Mouse (Mus musculus) CD4-positive, CD25-positive, alpha-beta regulatory T cell (primary cell): ENCODE measurements around the gene Rcvrn. TPM values are rescaled to one million over a fixed set of nuclear protein-coding genes. Genes with fewer than 3 reads are reported as not detected.

Experiments
- polyA plus RNA-seq: library from polyadenylated mRNA; unstranded; fragments of 100-300 nt; shearing (Covaris generic); gene quantifications from one replicate; pipeline ENCODE4 v1.2.1, GENCODE M21; 2017

Rcvrn gene
- not detected for polyA plus RNA-seq

GRCm38 (mm10) chr11:67694703-67695376 lies at the start of gene Rcvrn:
Gene Rcvrn (plus strand): TSS chr11:67695326.

Other genes with a start within 250 kb of the Rcvrn start
- 0.32 TPM for gene Gas7, start 239.9 kb upstream of the Rcvrn start, polyA plus RNA-seq
- not detected for gene Glp2r, start 75.8 kb downstream of the Rcvrn start, polyA plus RNA-seq
- gene Gsg1l2, start 79.3 kb downstream of the Rcvrn start, polyA plus RNA-seq = not detected
- not detected for gene Dhrs7c, start 102.9 kb downstream of the Rcvrn start, polyA plus RNA-seq
- not detected for gene Usp43, start 226.8 kb downstream of the Rcvrn start, polyA plus RNA-seq